Comparison of ENCODE assay signal across 10 mouse cellular contexts in genomic region chr11:82933186-82933585, GRCm38 (mm10). TPM values are rescaled to one million over a fixed set of nuclear protein-coding genes. Genes with fewer than 3 reads are reported as not detected.
A peak's percentile ranks its signal among the peaks of the same experiment; 100 is the strongest.
DNase-seq lines count a peak whose midpoint lies in the region; ATAC-seq lines count a peak whose summit lies in the region.
"Had no signal": no experiment of that assay in that cellular context is flagged by ENCODE, and none has a peak within 500 bp of the region (broad histone marks: within the 10 kb centered on the region; RNA-seq: fewer than 3 reads in every experiment).

No protein-coding gene starts in this region.

- no peaks in the 10 kb centered on the region for H3K36me3 ChIP-seq in kidney, embryonic 14.5 days (ENCODE audit: control insufficient read depth, insufficient read depth, low read length)
- no peaks in the 10 kb centered on the region for H3K36me3 ChIP-seq in embryonic facial prominence, embryonic 11.5 days (replicated peaks; ENCODE audit: control insufficient read depth, insufficient read depth, low read depth, low read length)
- no peaks in the 10 kb centered on the region for H3K36me3 ChIP-seq in hindbrain, embryonic 15.5 days
- H3K36me3 ChIP-seq in midbrain, embryonic 14.5 days (ENCODE audit: control insufficient read depth, insufficient read depth, low read length), result no peaks in the 10 kb centered on the region
- H3K36me3 ChIP-seq: G1E had no signal

- peak overlapping the region; percentile 87 for H3K4me2 ChIP-seq in kidney, embryonic 14.5 days (replicated peaks; ENCODE audit: low read depth, low read length)
- peak overlapping the region; percentile 82 for H3K4me2 ChIP-seq in embryonic facial prominence, embryonic 11.5 days (ENCODE audit: low read depth, low read length)
- H3K4me2 ChIP-seq in hindbrain, embryonic 15.5 days, result peak overlapping the region; percentile 99
- peak overlapping the region; percentile 96 for H3K4me2 ChIP-seq in midbrain, embryonic 14.5 days (ENCODE audit: low read length)

- intact Hi-C loops in left cerebral cortex, postnatal 36 days (cut with DNase I), result no loop called here

- H3K9ac ChIP-seq in kidney, embryonic 14.5 days (ENCODE audit: low read depth, low read length), result peak overlapping the region; percentile 47
- H3K9ac ChIP-seq in embryonic facial prominence, embryonic 11.5 days (replicated peaks; ENCODE audit: low read length), result 0 out of 2 replicates have a peak overlapping the region, but pooled peaks have one; percentile 8
- no peak overlapping the region for H3K9ac ChIP-seq in hindbrain, embryonic 15.5 days
- H3K9ac ChIP-seq in midbrain, embryonic 14.5 days (replicated peaks; ENCODE audit: low read length), result no peak overlapping the region

- H3K9me3 ChIP-seq in kidney, embryonic 14.5 days (ENCODE audit: control insufficient read depth, low read length), result no peaks in the 10 kb centered on the region
- H3K9me3 ChIP-seq in embryonic facial prominence, embryonic 11.5 days (replicated peaks; ENCODE audit: control insufficient read depth, low read length), result no peaks in the 10 kb centered on the region
- no peaks in the 10 kb centered on the region for H3K9me3 ChIP-seq in hindbrain, embryonic 15.5 days
- no peaks in the 10 kb centered on the region for H3K9me3 ChIP-seq in midbrain, embryonic 14.5 days (ENCODE audit: control insufficient read depth, low read length)

- 3% methylated on average over 29 of the region's 29 CpGs for WGBS in kidney, embryonic 14.5 days
- WGBS in embryonic facial prominence, embryonic 11.5 days, result 1% methylated on average over 28 of the region's 29 CpGs
- WGBS in hindbrain, embryonic 15.5 days, result 1% methylated on average over 29 of the region's 29 CpGs
- WGBS in midbrain, embryonic 14.5 days, result 1% methylated on average over 29 of the region's 29 CpGs

- ATAC-seq in kidney, embryonic 14.5 days (ENCODE audit: low FRiP score, low TSS enrichment), result no peak
- no peak for ATAC-seq in embryonic facial prominence, embryonic 11.5 days (replicated peaks; ENCODE audit: insufficient number of reproducible peaks, low FRiP score, low TSS enrichment, low read depth)
- no peak for ATAC-seq in hindbrain, embryonic 15.5 days (ENCODE audit: low FRiP score, low read depth)
- ATAC-seq in midbrain, embryonic 14.5 days (ENCODE audit: low FRiP score, low TSS enrichment), result no peak

- H3K27me3 ChIP-seq in kidney, embryonic 14.5 days (ENCODE audit: control insufficient read depth, insufficient read depth, low read length), result peaks cover 62% of the 10 kb centered on the region
- H3K27me3 ChIP-seq in embryonic facial prominence, embryonic 11.5 days (ENCODE audit: control insufficient read depth, insufficient read depth, low read length), result peaks cover 42% of the 10 kb centered on the region
- H3K27me3 ChIP-seq in hindbrain, embryonic 15.5 days, result peaks cover 50% of the 10 kb centered on the region
- peaks cover 47% of the 10 kb centered on the region for H3K27me3 ChIP-seq in midbrain, embryonic 14.5 days (ENCODE audit: control insufficient read depth, insufficient read depth, low read length)

- H3K4me1 ChIP-seq in kidney, embryonic 14.5 days (ENCODE audit: control insufficient read depth, insufficient read depth, low read length), result 0 out of 2 replicates have a peak, but pooled peaks cover 5% of the 10 kb centered on the region
- no peaks in the 10 kb centered on the region for H3K4me1 ChIP-seq in embryonic facial prominence, embryonic 11.5 days (ENCODE audit: control insufficient read depth, insufficient read depth, low read length)
- H3K4me1 ChIP-seq in hindbrain, embryonic 15.5 days (replicated peaks), result peaks cover 16% of the 10 kb centered on the region
- H3K4me1 ChIP-seq in midbrain, embryonic 14.5 days (ENCODE audit: control insufficient read depth, insufficient read depth, low read length), result no peaks in the 10 kb centered on the region

- H3K27ac ChIP-seq in kidney, embryonic 14.5 days (ENCODE audit: low read depth, low read length), result no peak overlapping the region
- H3K27ac ChIP-seq in embryonic facial prominence, embryonic 11.5 days (replicated peaks; ENCODE audit: low read depth, low read length), result no peak overlapping the region
- H3K27ac ChIP-seq in hindbrain, embryonic 15.5 days (replicated peaks), result no peak overlapping the region
- H3K27ac ChIP-seq in midbrain, embryonic 14.5 days (replicated peaks; ENCODE audit: low read depth, low read length), result no peak overlapping the region

- H3K4me3 ChIP-seq in kidney, embryonic 14.5 days (ENCODE audit: low read length), result peak overlapping the region; percentile 51
- peak overlapping the region; percentile 46 for H3K4me3 ChIP-seq in embryonic facial prominence, embryonic 11.5 days (ENCODE audit: low read depth, low read length)
- H3K4me3 ChIP-seq in hindbrain, embryonic 15.5 days, result peak overlapping the region; percentile 50
- peak overlapping the region; percentile 45 for H3K4me3 ChIP-seq in midbrain, embryonic 14.5 days (replicated peaks; ENCODE audit: low read depth, low read length)

- DNase-seq in kidney, postnatal 25 days, result no peak
- no peak for DNase-seq in embryonic facial prominence, embryonic 11.5 days (ENCODE audit: low spot score)
- no peak for DNase-seq in midbrain, embryonic 14.5 days
- no peak for DNase-seq in left cerebral cortex, postnatal 36 days (ENCODE audit: low spot score in 2 of 2)
- no peak for DNase-seq in right cerebral cortex, postnatal 36 days (ENCODE audit: low spot score in 2 of 2)
- DNase-seq in MN1 (ENCODE audit: low spot score), result no peak
- DNase-seq: cerebellum, postnatal 25 days had no signal

RNA-seq across cellular contexts. Expression of gene Slfn5, which starts 18.0 kb away (rescaled TPM):
- polyA plus RNA-seq in kidney, embryonic 14.5 days (2014; fragmentation: Nextera tagmentation; extraction: Ambion mirVana), result 6.0 and 8.0 TPM in 2 replicates
- polyA plus RNA-seq in embryonic facial prominence, embryonic 11.5 days (2014; fragmentation: Nextera tagmentation; extraction: Ambion mirVana), result 0.90 and 1.4 TPM in 2 replicates
- polyA plus RNA-seq in hindbrain, embryonic 15.5 days (2015; fragmentation: Nextera tagmentation; extraction: Ambion mirVana), result 1.5 and 1.9 TPM in 2 replicates
- 0.98 and 2.6 TPM in 2 replicates for polyA plus RNA-seq in midbrain, embryonic 14.5 days (2014; fragmentation: Nextera tagmentation; extraction: Ambion mirVana)
- total RNA-seq in left cerebral cortex, postnatal 36 days (2021), result 1 to 10 TPM; 4.1 to 4.3 TPM

RNA-seq across cellular contexts. Expression of gene Unc45b, which starts 22.8 kb away (rescaled TPM):
- polyA plus RNA-seq in kidney, embryonic 14.5 days (2014; fragmentation: Nextera tagmentation; extraction: Ambion mirVana), result 2.4 and 2.5 TPM in 2 replicates
- polyA plus RNA-seq in embryonic facial prominence, embryonic 11.5 days (2014; fragmentation: Nextera tagmentation; extraction: Ambion mirVana), result 2.6 and 2.9 TPM in 2 replicates
- polyA plus RNA-seq in hindbrain, embryonic 15.5 days (2015; fragmentation: Nextera tagmentation; extraction: Ambion mirVana), result 1.0 and 1.5 TPM in 2 replicates
- 0.32 and 0.84 TPM in 2 replicates for polyA plus RNA-seq in midbrain, embryonic 14.5 days (2014; fragmentation: Nextera tagmentation; extraction: Ambion mirVana)
- 1 to 10 TPM; 1.2 to 2.3 TPM for total RNA-seq in left cerebral cortex, postnatal 36 days (2021)

RNA-seq across cellular contexts. Expression of gene Nle1, which starts 25.0 kb away (rescaled TPM):
- 32.2 and 33.7 TPM in 2 replicates for polyA plus RNA-seq in kidney, embryonic 14.5 days (2014; fragmentation: Nextera tagmentation; extraction: Ambion mirVana)
- 23.2 and 33.7 TPM in 2 replicates for polyA plus RNA-seq in embryonic facial prominence, embryonic 11.5 days (2014; fragmentation: Nextera tagmentation; extraction: Ambion mirVana)
- 33.1 and 34.4 TPM in 2 replicates for polyA plus RNA-seq in hindbrain, embryonic 15.5 days (2015; fragmentation: Nextera tagmentation; extraction: Ambion mirVana)
- 24.8 and 28.0 TPM in 2 replicates for polyA plus RNA-seq in midbrain, embryonic 14.5 days (2014; fragmentation: Nextera tagmentation; extraction: Ambion mirVana)
- 10 to 100 TPM; 30.6 to 44.8 TPM for total RNA-seq in left cerebral cortex, postnatal 36 days (2021)

RNA-seq across cellular contexts. Expression of gene Fndc8, which starts 41.3 kb away (rescaled TPM):
- polyA plus RNA-seq in kidney, embryonic 14.5 days (2014; fragmentation: Nextera tagmentation; extraction: Ambion mirVana), result 0.19 and 0.23 TPM in 2 replicates
- 0.18 TPM in 1 of 2 replicates, not detected in the other for polyA plus RNA-seq in embryonic facial prominence, embryonic 11.5 days (2014; fragmentation: Nextera tagmentation; extraction: Ambion mirVana)
- 0.82 and 0.98 TPM in 2 replicates for polyA plus RNA-seq in hindbrain, embryonic 15.5 days (2015; fragmentation: Nextera tagmentation; extraction: Ambion mirVana)
- polyA plus RNA-seq in midbrain, embryonic 14.5 days (2014; fragmentation: Nextera tagmentation; extraction: Ambion mirVana), result 0.30 and 0.38 TPM in 2 replicates
- total RNA-seq in left cerebral cortex, postnatal 36 days (2021), result not detected
- polyA plus RNA-seq: G1E had no signal

RNA-seq across cellular contexts. Expression of gene Rad51d, which starts 42.8 kb away (rescaled TPM):
- polyA plus RNA-seq in kidney, embryonic 14.5 days (2014; fragmentation: Nextera tagmentation; extraction: Ambion mirVana), result 8.8 and 11.5 TPM in 2 replicates
- 13.4 and 13.5 TPM in 2 replicates for polyA plus RNA-seq in embryonic facial prominence, embryonic 11.5 days (2014; fragmentation: Nextera tagmentation; extraction: Ambion mirVana)
- polyA plus RNA-seq in hindbrain, embryonic 15.5 days (2015; fragmentation: Nextera tagmentation; extraction: Ambion mirVana), result 10.7 and 12.3 TPM in 2 replicates
- 11.4 and 17.2 TPM in 2 replicates for polyA plus RNA-seq in midbrain, embryonic 14.5 days (2014; fragmentation: Nextera tagmentation; extraction: Ambion mirVana)
- total RNA-seq in left cerebral cortex, postnatal 36 days (2021), result 10 to 100 TPM; 18.0 to 21.0 TPM

Comparison
In these comparisons a context has a peak if more than half of its experiments do, and no peak if none do; other contexts are left out.
1. H3K9ac ChIP-seq: peak in kidney, embryonic 14.5 days (single experiment) and embryonic facial prominence, embryonic 11.5 days (single experiment); none in hindbrain, embryonic 15.5 days (single experiment) and midbrain, embryonic 14.5 days (single experiment).
2. Peak in every context shown above with its lines, with median percentiles within 50 percentile points of each other: H3K4me2 ChIP-seq and H3K4me3 ChIP-seq.